Mouse (Mus musculus) MEL (cell line): Measurements from ENCODE around the gene Olfr465-ps1.

Source experiments
- CTCF ChIP-seq, 3 experiments: IDR thresholded peaks in 2 of 3; conservative IDR thresholded peaks in 1 of 3; 2 replicates each; pipeline ENCODE4 v1.5.1; 2011 to 2012; ENCODE audit warnings: low read length in 3 of 3, low read depth in 2 of 3, mild to moderate bottlenecking in 2 of 3, improper control_type of control experiment in 1 of 3, inconsistent platforms in 1 of 3, mixed read lengths in 1 of 3, moderate library complexity in 1 of 3; ENCODE audit not compliant: control insufficient read depth in 1 of 3, insufficient read depth in 1 of 3, poor library complexity in 1 of 3, severe bottlenecking in 1 of 3
- EP300 ChIP-seq, 2 experiments: IDR thresholded peaks; 2 replicates each; pipeline ENCODE4 v1.6.1; 2011; ENCODE audit warnings: improper control_type of control experiment in 2 of 2, low read length in 2 of 2, low read depth in 1 of 2, mild to moderate bottlenecking in 1 of 2
- KAT2A ChIP-seq: conservative IDR thresholded peaks from 2 replicates; pipeline ENCODE4 v1.6.1; 2012; ENCODE audit warnings: low read depth, low read length, improper control_type of control experiment, inconsistent platforms
- POLR2A ChIP-seq, 2 experiments: IDR thresholded peaks; 2 replicates each; pipeline ENCODE4 v1.6.1; 2011 to 2012; ENCODE audit warnings: low read length in 2 of 2, mild to moderate bottlenecking in 2 of 2, control low read depth in 1 of 2, improper control_type of control experiment in 1 of 2, low read depth in 1 of 2, moderate library complexity in 1 of 2; ENCODE audit not compliant: control insufficient read depth in 1 of 2, insufficient read depth in 1 of 2, poor library complexity in 1 of 2
- ZNF384 ChIP-seq: IDR thresholded peaks from 2 replicates; pipeline ENCODE4 v1.6.1; 2012; ENCODE audit warnings: low read depth, mild to moderate bottlenecking, inconsistent platforms, low read length, improper control_type of control experiment

GRCm38 (mm10) chr13:65122111-65122510, 15.8 kb upstream of the Olfr465-ps1 start:
- TF ChIP-seq ZNF384 (peak; percentile 85), EP300 (IDR thresholded peaks at IDR 0.05; ENCODE audit: low read depth in 1 of 2, low read length in 2 of 2) (peak; percentile 99 to 100), KAT2A (peak; percentile 56; the same call in 1 of the 2 replicates), CTCF (IDR thresholded peaks at IDR 0.05 in 2 of 3, conservative IDR thresholded peaks at IDR 0.05 in 1 of 3; ENCODE audit: control insufficient read depth in 1 of 3, insufficient read depth in 1 of 3, low read depth in 2 of 3, low read length in 3 of 3, poor library complexity in 1 of 3, severe bottlenecking in 1 of 3) (no peak), POLR2A (IDR thresholded peaks at IDR 0.05; ENCODE audit: control insufficient read depth in 1 of 2, insufficient read depth in 1 of 2, low read depth in 1 of 2, low read length in 2 of 2, poor library complexity in 1 of 2) (no peak)
